Mouse (Mus musculus): ENCODE data around the gene Alg9. TPM values are rescaled to one million over a fixed set of nuclear protein-coding genes. Genes with fewer than 3 reads are reported as not detected.

The Alg9 gene
- polyA plus RNA-seq, 1 experiment from 2014 or later, result 44.3 TPM

GRCm38 (mm10) chr9:50873210-50873609 lies 98.4 kb downstream of the Alg9 start:
- Histone ChIP-seq H3K4me1 (ENCODE audit: insufficient read depth, low read length) (no peaks in the 10 kb centered on the region), H3K4me2 (replicated peaks; ENCODE audit: low read depth, low read length) (no peak overlapping the region), H3K27me3 (ENCODE audit: insufficient read depth, low read length) (no peaks in the 10 kb centered on the region), H3K36me3 (ENCODE audit: insufficient read depth, low read length) (peaks cover 60% of the 10 kb centered on the region), H3K9me3 (ENCODE audit: low read length) (no peaks in the 10 kb centered on the region), H3K27ac (ENCODE audit: low read length) (no peak overlapping the region), H3K4me3 (ENCODE audit: low read length) (no peak overlapping the region), H3K9ac (replicated peaks; ENCODE audit: low read length) (no peak overlapping the region)
- WGBS, result 89% methylated on average over 9 of the region's 9 CpGs
- no peak for ATAC-seq (ENCODE audit: low FRiP score, low TSS enrichment)

- Histone ChIP-seq H3K4me2 (replicated peaks; ENCODE audit: low read depth, low read length) (no peak overlapping the region), H3K27ac (ENCODE audit: low read length) (no peak overlapping the region), H3K9ac (replicated peaks; ENCODE audit: low read length) (no peak overlapping the region), H3K9me3 (ENCODE audit: low read length) (no peaks in the 10 kb centered on the region), H3K4me3 (ENCODE audit: low read length) (no peak overlapping the region), H3K4me1 (ENCODE audit: insufficient read depth, low read length) (no peaks in the 10 kb centered on the region), H3K27me3 (ENCODE audit: insufficient read depth, low read length) (no peaks in the 10 kb centered on the region), H3K36me3 (ENCODE audit: insufficient read depth, low read length) (peaks cover 58% of the 10 kb centered on the region)
- ATAC-seq (ENCODE audit: low FRiP score, low TSS enrichment), result no peak
- WGBS, result 94% methylated on average over 6 of the region's 6 CpGs
These were observed 99.2 kb downstream of the Alg9 start for GRCm38 (mm10) chr9:50874031-50874430.

- WGBS, result 90% methylated on average over 4 of the region's 4 CpGs
- H3K4me3 ChIP-seq (ENCODE audit: low read length), result no peak overlapping the region
- H3K4me1 ChIP-seq (ENCODE audit: insufficient read depth, low read length), result no peaks in the 10 kb centered on the region
- H3K27me3 ChIP-seq (ENCODE audit: insufficient read depth, low read length), result no peaks in the 10 kb centered on the region
- no peak for ATAC-seq (ENCODE audit: low FRiP score, low TSS enrichment)
- no peak overlapping the region for H3K27ac ChIP-seq (ENCODE audit: low read length)
- H3K9ac ChIP-seq (replicated peaks; ENCODE audit: low read length), result no peak overlapping the region
- no peaks in the 10 kb centered on the region for H3K9me3 ChIP-seq (ENCODE audit: low read length)
- peaks cover 62% of the 10 kb centered on the region for H3K36me3 ChIP-seq (ENCODE audit: insufficient read depth, low read length)
- H3K4me2 ChIP-seq (replicated peaks; ENCODE audit: low read depth, low read length), result no peak overlapping the region
These were observed 100.7 kb downstream of the Alg9 start for GRCm38 (mm10) chr9:50875470-50875869.

DNA sequence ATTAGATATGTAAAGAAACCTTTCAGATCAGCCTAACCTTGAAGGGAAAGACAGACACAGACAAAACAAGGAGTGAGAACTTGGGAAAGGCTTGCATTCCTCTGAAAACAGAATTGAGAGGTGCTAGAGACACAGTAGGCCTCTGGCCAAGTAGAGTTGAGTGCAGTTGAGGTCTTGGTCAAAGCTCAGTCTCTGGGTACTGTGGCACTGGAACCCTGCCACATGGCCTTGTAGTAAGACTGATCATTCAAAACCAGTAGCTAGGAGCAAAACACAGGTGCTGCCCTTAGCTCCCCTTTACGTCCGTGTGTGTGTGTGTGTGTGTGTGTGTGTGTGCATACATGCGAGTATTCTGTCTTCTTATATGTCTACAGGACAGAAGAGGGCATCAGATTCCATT lies 101.5 kb downstream of the Alg9 start:
- Histone ChIP-seq H3K9me3 (ENCODE audit: low read length) (no peaks in the 10 kb centered on the region), H3K4me3 (ENCODE audit: low read length) (no peak overlapping the region), H3K4me2 (replicated peaks; ENCODE audit: low read depth, low read length) (no peak overlapping the region), H3K4me1 (ENCODE audit: insufficient read depth, low read length) (no peaks in the 10 kb centered on the region), H3K36me3 (ENCODE audit: insufficient read depth, low read length) (peaks cover 59% of the 10 kb centered on the region), H3K9ac (replicated peaks; ENCODE audit: low read length) (no peak overlapping the region), H3K27ac (ENCODE audit: low read length) (no peak overlapping the region), H3K27me3 (ENCODE audit: insufficient read depth, low read length) (no peaks in the 10 kb centered on the region)
- 97% methylated on average over 3 of the region's 3 CpGs for WGBS
- no peak for ATAC-seq (ENCODE audit: low FRiP score, low TSS enrichment)

GRCm38 (mm10) chr9:50877431-50877830 lies 102.6 kb downstream of the Alg9 start:
- no peaks in the 10 kb centered on the region for H3K4me1 ChIP-seq (ENCODE audit: insufficient read depth, low read length)
- 64% methylated on average over 3 of the region's 3 CpGs for WGBS
- H3K4me2 ChIP-seq (replicated peaks; ENCODE audit: low read depth, low read length), result no peak overlapping the region
- H3K4me3 ChIP-seq (ENCODE audit: low read length), result no peak overlapping the region
- no peak overlapping the region for H3K9ac ChIP-seq (replicated peaks; ENCODE audit: low read length)
- no peaks in the 10 kb centered on the region for H3K9me3 ChIP-seq (ENCODE audit: low read length)
- no peaks in the 10 kb centered on the region for H3K27me3 ChIP-seq (ENCODE audit: insufficient read depth, low read length)
- no peak for ATAC-seq (ENCODE audit: low FRiP score, low TSS enrichment)
- H3K27ac ChIP-seq (ENCODE audit: low read length), result no peak overlapping the region
- H3K36me3 ChIP-seq (ENCODE audit: insufficient read depth, low read length), result peaks cover 58% of the 10 kb centered on the region

DNA sequence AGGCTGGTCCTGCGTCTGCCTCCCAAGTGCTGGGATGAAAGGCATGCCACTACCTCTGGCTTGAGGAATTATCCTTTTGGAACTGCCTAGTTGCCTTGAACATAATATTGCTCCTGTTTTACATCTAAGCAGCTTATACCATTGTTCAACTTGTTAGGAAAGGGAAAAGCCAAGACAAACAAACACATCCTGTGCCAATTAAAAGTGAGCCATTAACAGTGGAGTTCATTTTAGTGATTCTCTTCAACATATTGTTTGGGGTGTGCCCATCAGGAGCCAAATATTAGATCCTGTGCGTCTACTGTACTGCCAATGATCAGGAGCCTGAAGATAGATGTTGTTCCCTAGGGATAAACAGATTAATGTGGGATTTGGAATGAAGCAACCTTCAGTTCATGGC lies 107.4 kb downstream of the Alg9 start:
- H3K4me3 ChIP-seq (ENCODE audit: low read length), result no peak overlapping the region
- H3K9me3 ChIP-seq (ENCODE audit: low read length), result no peaks in the 10 kb centered on the region
- H3K27me3 ChIP-seq (ENCODE audit: insufficient read depth, low read length), result no peaks in the 10 kb centered on the region
- no peak overlapping the region for H3K9ac ChIP-seq (replicated peaks; ENCODE audit: low read length)
- H3K4me1 ChIP-seq (ENCODE audit: insufficient read depth, low read length), result peaks cover 17% of the 10 kb centered on the region
- 86% methylated on average over 2 of the region's 2 CpGs for WGBS
- no peak for ATAC-seq (ENCODE audit: low FRiP score, low TSS enrichment)
- H3K27ac ChIP-seq (ENCODE audit: low read length), result no peak overlapping the region
- no peak overlapping the region for H3K4me2 ChIP-seq (replicated peaks; ENCODE audit: low read depth, low read length)
- H3K36me3 ChIP-seq (ENCODE audit: insufficient read depth, low read length), result peaks cover 36% of the 10 kb centered on the region

DNA sequence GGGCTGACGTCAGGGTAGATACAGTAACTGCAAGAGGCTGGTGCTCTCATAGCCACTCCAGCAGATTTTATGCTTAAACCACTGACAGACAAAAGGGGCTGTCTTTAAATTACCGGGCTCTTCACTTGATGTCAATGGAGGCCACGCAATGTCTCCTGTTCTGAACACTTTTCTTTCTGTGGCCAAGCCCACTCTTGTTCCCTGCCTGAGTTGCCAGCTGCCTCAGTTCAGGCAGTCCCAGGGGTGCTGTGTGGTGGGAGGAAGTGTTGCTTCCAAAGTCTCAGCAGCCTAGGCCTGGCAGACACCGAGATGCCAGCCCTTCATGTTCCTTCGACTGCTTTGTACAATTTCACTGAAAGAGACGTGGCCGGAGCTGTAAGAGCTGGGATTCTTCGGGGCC lies 109.3 kb downstream of the Alg9 start:
- Histone ChIP-seq H3K27me3 (ENCODE audit: insufficient read depth, low read length) (no peaks in the 10 kb centered on the region), H3K27ac (ENCODE audit: low read length) (no peak overlapping the region), H3K4me1 (ENCODE audit: insufficient read depth, low read length) (peaks cover 24% of the 10 kb centered on the region), H3K9ac (replicated peaks; ENCODE audit: low read length) (no peak overlapping the region), H3K9me3 (ENCODE audit: low read length) (no peaks in the 10 kb centered on the region), H3K36me3 (ENCODE audit: insufficient read depth, low read length) (peaks cover 22% of the 10 kb centered on the region), H3K4me3 (ENCODE audit: low read length) (no peak overlapping the region), H3K4me2 (replicated peaks; ENCODE audit: low read depth, low read length) (no peak overlapping the region)
- WGBS, result 80% methylated on average over 8 of the region's 8 CpGs
- no peak for ATAC-seq (ENCODE audit: low FRiP score, low TSS enrichment)

DNA sequence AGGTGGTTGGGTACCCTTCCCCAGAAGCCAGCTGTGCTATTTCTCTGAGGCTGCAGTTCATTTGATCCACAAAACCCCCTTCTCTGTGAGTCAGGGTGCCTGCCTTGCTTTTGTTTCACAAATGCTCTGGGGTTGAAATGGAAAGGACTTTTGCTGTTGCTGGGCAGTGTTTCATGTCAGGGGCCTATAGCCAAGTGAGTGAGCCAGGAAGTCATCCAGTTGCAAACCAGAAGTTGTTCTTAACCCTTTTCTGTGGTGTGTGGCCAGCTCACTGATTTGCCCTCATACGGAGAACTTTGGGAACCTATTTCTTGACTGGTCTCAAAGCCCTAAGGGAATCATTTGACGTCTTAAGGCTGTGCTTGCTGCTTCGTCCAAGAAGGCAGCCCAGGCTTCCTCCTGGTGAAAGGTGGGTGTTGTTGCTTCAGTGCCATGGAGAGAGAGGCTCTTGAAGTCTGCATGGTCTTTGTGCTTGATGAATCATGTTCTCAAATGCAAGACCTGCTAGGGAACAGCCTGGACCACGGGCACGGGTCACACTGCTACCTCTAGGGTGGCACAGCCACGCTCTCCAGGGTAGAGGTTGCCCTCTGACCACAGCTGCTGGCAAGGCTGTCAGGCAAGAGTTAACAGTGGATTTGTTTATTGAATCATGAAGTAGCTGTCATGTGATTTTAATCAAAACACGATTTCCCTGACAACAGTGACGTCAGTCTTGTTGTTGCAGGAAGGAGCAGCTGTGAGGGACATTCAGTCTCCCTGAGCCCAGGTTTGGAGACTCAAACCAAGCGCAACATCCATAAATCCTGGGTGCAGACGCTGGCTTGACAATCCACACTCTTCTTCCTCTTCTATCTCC lies 110.2 kb downstream of the Alg9 start:
- ATAC-seq (ENCODE audit: low FRiP score, low TSS enrichment), result peak; percentile 41
- Histone ChIP-seq H3K4me2 (replicated peaks; ENCODE audit: low read depth, low read length) (no peak overlapping the region), H3K36me3 (ENCODE audit: insufficient read depth, low read length) (peaks cover 15% of the 10 kb centered on the region), H3K9me3 (ENCODE audit: low read length) (no peaks in the 10 kb centered on the region), H3K27me3 (ENCODE audit: insufficient read depth, low read length) (no peaks in the 10 kb centered on the region), H3K4me3 (ENCODE audit: low read length) (no peak overlapping the region), H3K9ac (replicated peaks; ENCODE audit: low read length) (no peak overlapping the region), H3K4me1 (ENCODE audit: insufficient read depth, low read length) (peaks cover 24% of the 10 kb centered on the region), H3K27ac (ENCODE audit: low read length) (peak overlapping the region; percentile 54)
- WGBS, result 44% methylated on average over 10 of the region's 10 CpGs

- H3K4me1 ChIP-seq (ENCODE audit: insufficient read depth, low read length), result peaks cover 24% of the 10 kb centered on the region
- no peak overlapping the region for H3K9ac ChIP-seq (replicated peaks; ENCODE audit: low read length)
- H3K27me3 ChIP-seq (ENCODE audit: insufficient read depth, low read length), result no peaks in the 10 kb centered on the region
- H3K9me3 ChIP-seq (ENCODE audit: low read length), result no peaks in the 10 kb centered on the region
- peak overlapping the region; percentile 54 for H3K27ac ChIP-seq (ENCODE audit: low read length)
- no peak overlapping the region for H3K4me3 ChIP-seq (ENCODE audit: low read length)
- WGBS, result 36% methylated on average over 1 of the region's 1 CpGs
- ATAC-seq (ENCODE audit: low FRiP score, low TSS enrichment), result no peak
- H3K36me3 ChIP-seq (ENCODE audit: insufficient read depth, low read length), result peaks cover 9% of the 10 kb centered on the region
- no peak overlapping the region for H3K4me2 ChIP-seq (replicated peaks; ENCODE audit: low read depth, low read length)
These were observed 110.8 kb downstream of the Alg9 start for GRCm38 (mm10) chr9:50885600-50885987.

DNA sequence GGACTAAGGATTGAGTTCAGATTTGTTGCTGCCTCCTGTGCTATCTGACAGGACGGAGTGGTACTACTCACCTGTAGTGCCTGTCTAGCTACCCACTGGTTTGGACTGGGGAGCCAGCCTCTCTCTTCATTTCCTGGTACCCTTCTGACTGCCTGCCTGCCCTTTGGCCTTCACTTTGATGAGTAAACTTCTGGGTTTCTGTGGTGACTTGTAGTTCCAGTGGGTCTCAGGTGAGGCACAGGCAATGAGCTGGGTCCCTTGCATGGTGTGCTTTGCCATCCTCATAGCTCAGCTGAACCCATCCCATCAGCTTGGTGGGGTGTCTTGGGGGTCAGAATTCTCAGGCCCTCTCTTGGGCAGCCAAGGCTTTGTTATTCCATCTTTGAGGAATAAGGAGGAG lies 112.1 kb downstream of the Alg9 start:
- Histone ChIP-seq H3K9me3 (ENCODE audit: low read length) (no peaks in the 10 kb centered on the region), H3K36me3 (ENCODE audit: insufficient read depth, low read length) (peaks cover 4% of the 10 kb centered on the region; the same call in 1 of the 2 replicates), H3K4me3 (ENCODE audit: low read length) (no peak overlapping the region), H3K4me1 (ENCODE audit: insufficient read depth, low read length) (peaks cover 24% of the 10 kb centered on the region), H3K4me2 (replicated peaks; ENCODE audit: low read depth, low read length) (no peak overlapping the region), H3K27ac (ENCODE audit: low read length) (no peak overlapping the region), H3K9ac (replicated peaks; ENCODE audit: low read length) (no peak overlapping the region), H3K27me3 (ENCODE audit: insufficient read depth, low read length) (no peaks in the 10 kb centered on the region)
- 94% methylated on average over 1 of the region's 1 CpGs for WGBS
- no peak for ATAC-seq (ENCODE audit: low FRiP score, low TSS enrichment)

Data from kidney, embryonic 16.5 days (tissue).